8 mouse cellular contexts compared by ENCODE assay signal in the genomic region with DNA sequence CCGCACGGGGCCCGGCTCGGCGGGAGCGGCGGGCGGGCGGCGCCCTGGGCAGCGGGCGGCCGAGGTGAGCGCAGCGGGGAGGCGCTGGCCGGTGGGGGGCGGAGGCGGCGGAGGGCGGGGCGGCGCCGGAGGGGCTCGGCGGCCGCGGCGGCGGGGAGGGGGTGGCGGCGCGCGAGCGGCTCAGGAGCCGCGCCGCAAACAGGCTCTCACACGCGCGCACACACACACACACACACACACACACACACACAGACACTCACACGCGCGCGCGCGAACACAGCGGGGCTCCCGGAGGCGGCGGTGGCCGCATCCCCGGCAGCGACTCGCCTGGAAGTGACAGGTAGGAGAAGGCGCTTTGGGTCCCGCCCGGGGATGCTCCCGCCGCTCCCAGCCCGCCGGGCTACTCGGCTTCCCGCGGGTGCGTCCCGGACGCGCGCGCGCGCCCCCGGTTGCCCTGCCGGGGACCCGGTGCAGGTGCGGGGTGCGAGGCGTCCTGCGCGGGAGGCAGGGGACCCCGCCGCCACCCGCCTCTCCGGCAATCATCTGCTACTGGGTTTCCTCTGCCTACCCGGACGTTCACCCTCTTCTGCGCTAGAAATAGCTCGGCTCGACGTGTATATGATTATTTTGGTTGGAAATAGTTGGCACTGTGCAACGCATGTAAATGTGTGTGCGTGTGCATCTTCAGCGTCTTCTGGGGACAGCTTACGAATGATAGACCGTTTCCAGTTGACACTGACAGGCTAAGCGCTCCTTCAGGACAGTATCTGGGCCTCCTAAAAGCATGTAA. TPM values are rescaled to one million over a fixed set of nuclear protein-coding genes. Genes with fewer than 3 reads are reported as not detected.
DNase-seq lines count a peak whose midpoint lies in the region; ATAC-seq and TF ChIP-seq lines count a peak whose summit lies in the region.

No protein-coding gene starts in this region.

- TF ChIP-seq CTCF in C2C12 (IDR thresholded peaks at IDR 0.05; ENCODE audit: control insufficient read depth, insufficient read depth, insufficient read length), result no peak
- no peak for TF ChIP-seq CTCF in bone marrow macrophage, adult 2 months (IDR thresholded peaks at IDR 0.05; ENCODE audit: low read depth, low read length)
- no peak for TF ChIP-seq CTCF in embryonic fibroblast, embryonic 13.5 days (IDR thresholded peaks at IDR 0.05; ENCODE audit: borderline replicate concordance, insufficient read depth, low read length)
- no peak for TF ChIP-seq CTCF in liver, embryonic 14.5 days (IDR thresholded peaks at IDR 0.05; ENCODE audit: low read depth)
- TF ChIP-seq CTCF in testis, adult 2 months (IDR thresholded peaks at IDR 0.05; ENCODE audit: control insufficient read depth, insufficient read depth, insufficient replicate concordance, low read depth, low read length), result no peak

- peak overlapping the region; percentile 97 for H3ac ChIP-seq in C2C12 (ENCODE audit: control insufficient read depth, insufficient read length, low read depth)

- peak; percentile 40 for ATAC-seq in heart, embryonic 13.5 days (ENCODE audit: extremely low read depth, insufficient number of reproducible peaks, low FRiP score, low TSS enrichment)
- ATAC-seq in kidney, embryonic 16.5 days (ENCODE audit: low FRiP score, low TSS enrichment), result peak; percentile 79; the same call in 1 of the 2 replicates
- ATAC-seq in liver, embryonic 14.5 days (ENCODE audit: insufficient read depth), result peak; percentile 69
- peak; percentile 64 for ATAC-seq in neural tube, embryonic 11.5 days (ENCODE audit: insufficient read depth, low FRiP score, low TSS enrichment)

- H3K79me2 ChIP-seq in C2C12 (ENCODE audit: control insufficient read depth, insufficient read depth), result no peaks in the 10 kb centered on the region

- H3K4me2 ChIP-seq in heart, embryonic 13.5 days, result peak overlapping the region; percentile 76
- H3K4me2 ChIP-seq in kidney, embryonic 16.5 days (replicated peaks; ENCODE audit: low read depth, low read length), result peak overlapping the region; percentile 78
- peak overlapping the region; percentile 79 for H3K4me2 ChIP-seq in liver, embryonic 14.5 days (ENCODE audit: low read depth)
- peak overlapping the region; percentile 67 for H3K4me2 ChIP-seq in neural tube, embryonic 11.5 days (ENCODE audit: low read depth)

- H3K9ac ChIP-seq in heart, embryonic 13.5 days, result peak overlapping the region; percentile 97
- peak overlapping the region; percentile 93 for H3K9ac ChIP-seq in kidney, embryonic 16.5 days (replicated peaks; ENCODE audit: low read length)
- H3K9ac ChIP-seq in liver, embryonic 14.5 days (replicated peaks), result peak overlapping the region; percentile 62
- H3K9ac ChIP-seq in neural tube, embryonic 11.5 days (ENCODE audit: low read length), result peak overlapping the region; percentile 95

- no peaks in the 10 kb centered on the region for H3K79me3 ChIP-seq in C2C12 (ENCODE audit: low read depth)

- H3K27me3 ChIP-seq in C2C12 (ENCODE audit: control insufficient read depth, insufficient read depth, insufficient read length), result no peaks in the 10 kb centered on the region
- no peaks in the 10 kb centered on the region for H3K27me3 ChIP-seq in heart, embryonic 13.5 days (replicated peaks)
- H3K27me3 ChIP-seq in kidney, embryonic 16.5 days (ENCODE audit: insufficient read depth, low read length), result no peaks in the 10 kb centered on the region
- H3K27me3 ChIP-seq in liver, embryonic 14.5 days (ENCODE audit: control insufficient read depth, insufficient read depth, low read length), result peaks cover 4% of the 10 kb centered on the region
- no peaks in the 10 kb centered on the region for H3K27me3 ChIP-seq in neural tube, embryonic 11.5 days (ENCODE audit: control insufficient read depth, insufficient read depth, low read length)
- no peaks in the 10 kb centered on the region for H3K27me3 ChIP-seq in testis, adult 2 months (ENCODE audit: control insufficient read depth, insufficient read depth, low read length)

- no peak for TF ChIP-seq EP300 in liver, embryonic 14.5 days (IDR thresholded peaks at IDR 0.05; ENCODE audit: low read depth)

- peaks cover 13% of the 10 kb centered on the region for H3K4me1 ChIP-seq in bone marrow macrophage, adult 2 months (ENCODE audit: control insufficient read depth, insufficient read depth, low read length)
- H3K4me1 ChIP-seq in embryonic fibroblast, embryonic 13.5 days (ENCODE audit: control insufficient read depth, insufficient read depth, low read length), result no peaks in the 10 kb centered on the region; the same call in 1 of the 2 replicates
- peaks cover 12% of the 10 kb centered on the region for H3K4me1 ChIP-seq in heart, embryonic 13.5 days
- H3K4me1 ChIP-seq in kidney, embryonic 16.5 days (ENCODE audit: insufficient read depth, low read length), result no peaks in the 10 kb centered on the region
- peaks cover 0 to 2% of the 10 kb centered on the region in 2 experiments; a peak in 1 of 4 replicates for H3K4me1 ChIP-seq in liver, embryonic 14.5 days (replicated peaks; ENCODE audit: control insufficient read depth in 2 of 2, insufficient read depth in 2 of 2, low read length in 1 of 2)
- no peaks in the 10 kb centered on the region for H3K4me1 ChIP-seq in neural tube, embryonic 11.5 days (ENCODE audit: control insufficient read depth, insufficient read depth, low read length)
- H3K4me1 ChIP-seq in testis, adult 2 months (ENCODE audit: control insufficient read depth, insufficient read depth, low read length), result peaks cover 8% of the 10 kb centered on the region

- no peak for DNase-seq in liver, embryonic 14.5 days (ENCODE audit: low read depth in 3 of 3, low spot score in 3 of 3)
- peak; percentile 77 for DNase-seq in neural tube, embryonic 11.5 days (ENCODE audit: low spot score)

- TF ChIP-seq POLR2A in bone marrow macrophage, adult 2 months (IDR thresholded peaks at IDR 0.05; ENCODE audit: borderline replicate concordance, low read depth, low read length), result no peak
- TF ChIP-seq POLR2A in embryonic fibroblast, embryonic 13.5 days (IDR thresholded peaks at IDR 0.05; ENCODE audit: low read depth, low read length), result no peak; the same call in 1 of the 2 replicates
- TF ChIP-seq POLR2A in testis, adult 2 months (IDR thresholded peaks at IDR 0.05; ENCODE audit: control insufficient read depth, low read depth, low read length), result no peak

- H3K27ac ChIP-seq in bone marrow macrophage, adult 2 months (ENCODE audit: insufficient read depth, low read depth, low read length), result no peak overlapping the region
- no peak overlapping the region for H3K27ac ChIP-seq in embryonic fibroblast, embryonic 13.5 days (ENCODE audit: insufficient read depth, low read length)
- H3K27ac ChIP-seq in heart, embryonic 13.5 days (replicated peaks), result peak overlapping the region; percentile 98
- peak overlapping the region; percentile 99 for H3K27ac ChIP-seq in kidney, embryonic 16.5 days (ENCODE audit: low read length)
- H3K27ac ChIP-seq in liver, embryonic 14.5 days, result no peak overlapping the region
- H3K27ac ChIP-seq in neural tube, embryonic 11.5 days (ENCODE audit: low read depth, low read length), result peak overlapping the region; percentile 97
- peak overlapping the region; percentile 73 for H3K27ac ChIP-seq in testis, adult 2 months (ENCODE audit: control insufficient read depth, insufficient read depth, low read depth, low read length)

- H3K4me3 ChIP-seq in C2C12 (ENCODE audit: insufficient read depth, poor library complexity, severe bottlenecking), result peak overlapping the region; percentile 41
- peak overlapping the region; percentile 73 for H3K4me3 ChIP-seq in bone marrow macrophage, adult 2 months (ENCODE audit: insufficient read depth, low read length)
- H3K4me3 ChIP-seq in embryonic fibroblast, embryonic 13.5 days (ENCODE audit: insufficient read depth, low read length), result peak overlapping the region; percentile 83
- peak overlapping the region; percentile 90 for H3K4me3 ChIP-seq in heart, embryonic 13.5 days
- peak overlapping the region; percentile 84 for H3K4me3 ChIP-seq in kidney, embryonic 16.5 days (ENCODE audit: low read length)
- H3K4me3 ChIP-seq in liver, embryonic 14.5 days (ENCODE audit: insufficient read depth in 1 of 2, low read depth in 2 of 2, low read length in 2 of 2), result peak overlapping the region; percentile 68 to 71
- peak overlapping the region; percentile 81 for H3K4me3 ChIP-seq in neural tube, embryonic 11.5 days (ENCODE audit: low read depth, low read length)
- H3K4me3 ChIP-seq in testis, adult 2 months (ENCODE audit: control insufficient read depth, low read depth, low read length), result peak overlapping the region; percentile 88

- WGBS in heart, embryonic 13.5 days, result under 1% methylated on average over 38 of the region's 97 CpGs
- WGBS in kidney, embryonic 16.5 days, result under 1% methylated on average over 64 of the region's 97 CpGs
- under 1% methylated on average over 44 of the region's 97 CpGs for WGBS in liver, embryonic 14.5 days (ENCODE audit: insufficient replicate concordance)
- WGBS in neural tube, embryonic 11.5 days, result under 1% methylated on average over 50 of the region's 97 CpGs

- no peaks in the 10 kb centered on the region for H3K9me3 ChIP-seq in heart, embryonic 13.5 days
- no peaks in the 10 kb centered on the region for H3K9me3 ChIP-seq in kidney, embryonic 16.5 days (ENCODE audit: low read length)
- H3K9me3 ChIP-seq in liver, embryonic 14.5 days (ENCODE audit: control insufficient read depth, low read length), result no peaks in the 10 kb centered on the region
- no peaks in the 10 kb centered on the region for H3K9me3 ChIP-seq in neural tube, embryonic 11.5 days (ENCODE audit: control insufficient read depth, low read length)

- H3K36me3 ChIP-seq in C2C12 (ENCODE audit: control insufficient read depth, insufficient read depth), result no peaks in the 10 kb centered on the region
- H3K36me3 ChIP-seq in heart, embryonic 13.5 days, result 0 out of 2 replicates have a peak, but pooled peaks cover 6% of the 10 kb centered on the region
- no peaks in the 10 kb centered on the region for H3K36me3 ChIP-seq in kidney, embryonic 16.5 days (ENCODE audit: insufficient read depth, low read length)
- no peaks in the 10 kb centered on the region for H3K36me3 ChIP-seq in liver, embryonic 14.5 days (replicated peaks; ENCODE audit: control insufficient read depth, insufficient read depth, low read depth)
- no peaks in the 10 kb centered on the region for H3K36me3 ChIP-seq in neural tube, embryonic 11.5 days (ENCODE audit: control insufficient read depth, insufficient read depth, low read length)
- no peaks in the 10 kb centered on the region for H3K36me3 ChIP-seq in testis, adult 2 months (ENCODE audit: control insufficient read depth, insufficient read depth, low read length)

RNA-seq across cellular contexts. Expression of a gene that starts 0.8 kb away (rescaled TPM):
- 3.0 TPM for polyA plus RNA-seq in C2C12 (2012; fragmentation: generic; extraction: Trizol)
- polyA plus RNA-seq in bone marrow macrophage, adult 2 months (2012; ENCODE audit: insufficient read depth, insufficient read length, missing spikeins), result 8.0 and 10.2 TPM in 2 replicates
- polyA plus RNA-seq in embryonic fibroblast, embryonic 13.5 days (2011; ENCODE audit: insufficient read length, low read depth, missing spikeins), result 28.2 and 33.0 TPM in 2 replicates
- 26.0 and 27.3 TPM in 2 replicates for polyA plus RNA-seq in heart, embryonic 13.5 days (2015; fragmentation: Nextera tagmentation; extraction: Ambion mirVana)
- 17.3 and 18.9 TPM in 2 replicates for polyA plus RNA-seq in kidney, embryonic 16.5 days (2015; fragmentation: Nextera tagmentation; extraction: Ambion mirVana)
- 1.2 and 1.9 TPM in 2 replicates for polyA plus RNA-seq in liver, embryonic 14.5 days (2012; rRNA removed)
- 1.6 and 2.3 TPM in 2 replicates for polyA plus RNA-seq in liver, embryonic 14.5 days (2014; fragmentation: Nextera tagmentation; extraction: Ambion mirVana)
- 16.5 and 16.7 TPM in 2 replicates for polyA plus RNA-seq in neural tube, embryonic 11.5 days (2014; fragmentation: Nextera tagmentation; extraction: Ambion mirVana)
- 12.1 and 12.3 TPM in 2 replicates for polyA plus RNA-seq in testis, adult 2 months (2012; rRNA removed)

Comparison
In these comparisons a context has a peak if more than half of its experiments do, and no peak if none do; other contexts are left out.
1. H3K27ac ChIP-seq: peak in heart, embryonic 13.5 days (single experiment), kidney, embryonic 16.5 days (single experiment), neural tube, embryonic 11.5 days (single experiment) and testis, adult 2 months (single experiment); none in bone marrow macrophage, adult 2 months (single experiment), embryonic fibroblast, embryonic 13.5 days (single experiment) and liver, embryonic 14.5 days (single experiment).
2. Peak in every context shown above with its lines, with median percentiles within 50 percentile points of each other: H3K4me3 ChIP-seq, ATAC-seq, H3K4me2 ChIP-seq and H3K9ac ChIP-seq.